Mouse (Mus musculus) limb, embryonic 12.5 days (tissue): ENCODE data around the gene Kcna2. TPM values are rescaled to one million over a fixed set of nuclear protein-coding genes. Genes with fewer than 3 reads are reported as not detected.

Source experiments
- ATAC-seq: fragments of 200-750 bp; cut with Nextera tagmentation; 2 replicates; pipeline ENCODE4 v1.8.0; 2017; ENCODE audit warnings: low read depth, moderate TSS enrichment; ENCODE audit not compliant: insufficient number of reproducible peaks, insufficient read depth, low FRiP score, low TSS enrichment
- H3K27ac ChIP-seq: fragments of 300-500 bp; sonication (generic); 2 replicates; pipeline ENCODE4 v1.5.1; 2016; ENCODE audit warnings: mild to moderate bottlenecking, moderate library complexity
- H3K27me3 ChIP-seq: fragments of 300-500 bp; sonication (generic); 2 replicates; pipeline ENCODE4 v1.6.1; 2016; ENCODE audit warnings: mild to moderate bottlenecking, moderate library complexity
- H3K36me3 ChIP-seq: fragments of 300-500 bp; sonication (generic); 2 replicates; pipeline ENCODE4 v1.6.1; 2016; ENCODE audit warnings: mild to moderate bottlenecking, moderate library complexity
- H3K4me1 ChIP-seq: fragments of 300-500 bp; sonication (generic); replicated peaks from 2 replicates; pipeline ENCODE4 v1.6.1; 2016
- H3K4me2 ChIP-seq: fragments of 300-500 bp; sonication (generic); 2 replicates; pipeline ENCODE4 v1.6.1; 2016; ENCODE audit warnings: mild to moderate bottlenecking, moderate library complexity
- H3K4me3 ChIP-seq: fragments of 300-500 bp; sonication (generic); replicated peaks from 2 replicates; pipeline ENCODE4 v1.5.1; 2016; ENCODE audit warnings: mild to moderate bottlenecking
- H3K9ac ChIP-seq: fragments of 300-500 bp; sonication (generic); replicated peaks from 2 replicates; pipeline ENCODE4 v1.6.1; 2016; ENCODE audit warnings: mild to moderate bottlenecking, moderate library complexity
- H3K9me3 ChIP-seq: fragments of 300-500 bp; sonication (generic); 2 replicates; pipeline ENCODE4 v1.6.1; 2016; ENCODE audit warnings: mild to moderate bottlenecking, moderate library complexity
- WGBS: fragments of 180-500 bp; shearing (Covaris S2); methylation state at CpG from one replicate; pipeline ENCODE4 v1.1.7; 2016; 5-methylcytosine and 5-hydroxymethylcytosine counted together
- polyA plus RNA-seq: library from polyadenylated mRNA; unstranded; fragments of >200 nt; fragmentation: Nextera tagmentation; extraction: Ambion mirVana; gene quantifications from 2 replicates; pipeline ENCODE4 v1.2.1, GENCODE M21; 2016

Gene Kcna2
- polyA plus RNA-seq, 1 experiment from 2014 or later, result 0.03 TPM

- H3K36me3 ChIP-seq, result no peaks in the 10 kb centered on the region
- peaks cover 19% of the 10 kb centered on the region for H3K4me1 ChIP-seq
- peak; percentile 67 for ATAC-seq
- peak overlapping the region; percentile 97 for H3K4me2 ChIP-seq
- peaks cover 79% of the 10 kb centered on the region for H3K27me3 ChIP-seq
- no peak overlapping the region for H3K27ac ChIP-seq
- no peaks in the 10 kb centered on the region for H3K9me3 ChIP-seq
- H3K9ac ChIP-seq, result peak overlapping the region; percentile 57
- peak overlapping the region; percentile 55 for H3K4me3 ChIP-seq
- under 1% methylated on average over 53 of the region's 53 CpGs for WGBS
Measured at GRCm38 (mm10) chr3:107101787-107102651, 1.1 kb downstream of the Kcna2 start.

DNA sequence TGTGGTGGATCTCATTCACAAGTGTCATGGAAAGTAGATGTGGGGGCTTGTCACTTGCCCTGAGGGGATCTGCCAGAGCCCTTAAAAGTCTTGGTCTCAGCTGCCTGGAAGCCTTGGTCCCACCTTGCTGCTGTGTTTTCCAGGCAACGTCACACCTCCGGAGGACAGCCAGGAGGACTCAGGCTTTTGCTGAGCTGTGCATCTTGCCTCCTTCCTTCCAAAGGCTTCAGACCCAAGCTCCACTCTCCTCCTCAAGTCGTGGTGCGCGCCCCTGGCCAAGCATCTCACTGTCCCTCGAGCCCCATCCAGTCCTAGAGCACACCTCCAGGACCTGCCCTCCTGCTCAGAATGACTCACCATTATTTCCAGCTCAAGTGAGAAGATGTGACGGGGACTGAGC is 2.1 kb downstream of the Kcna2 start:
- Histone ChIP-seq H3K36me3 (no peaks in the 10 kb centered on the region), H3K4me2 (0 out of 2 replicates have a peak overlapping the region, but pooled peaks have one; percentile 97), H3K27ac (no peak overlapping the region), H3K9me3 (no peaks in the 10 kb centered on the region), H3K4me3 (no peak overlapping the region), H3K4me1 (peaks cover 19% of the 10 kb centered on the region), H3K9ac (no peak overlapping the region), H3K27me3 (peaks cover 73% of the 10 kb centered on the region)
- 60% methylated on average over 7 of the region's 7 CpGs for WGBS
- ATAC-seq, result no peak

DNA sequence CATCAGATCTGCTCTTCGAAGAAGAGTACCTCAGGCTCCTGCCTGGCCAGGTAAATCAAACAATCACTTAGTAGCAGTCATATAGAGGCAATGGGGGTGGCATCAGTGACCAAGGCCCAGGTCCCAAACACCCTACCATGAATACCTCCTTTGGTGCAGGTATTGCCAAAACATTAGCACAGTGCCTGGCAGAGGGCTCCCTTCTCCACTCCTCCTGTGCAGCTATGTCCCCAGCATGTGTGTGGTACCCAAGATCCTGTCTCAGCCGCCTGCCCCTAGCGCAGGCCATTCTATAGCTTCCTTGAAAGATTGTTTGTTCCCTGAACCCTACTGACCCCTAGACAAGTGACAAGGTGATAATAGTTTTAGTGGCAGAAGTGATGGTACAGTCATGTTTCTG is 2.5 kb downstream of the Kcna2 start:
- no peak for ATAC-seq
- WGBS, result 78% methylated on average over 3 of the region's 3 CpGs
- no peak overlapping the region for H3K4me3 ChIP-seq
- no peak overlapping the region for H3K4me2 ChIP-seq
- no peak overlapping the region for H3K27ac ChIP-seq
- H3K9me3 ChIP-seq, result no peaks in the 10 kb centered on the region
- H3K4me1 ChIP-seq, result peaks cover 19% of the 10 kb centered on the region
- H3K36me3 ChIP-seq, result no peaks in the 10 kb centered on the region
- no peak overlapping the region for H3K9ac ChIP-seq
- peaks cover 69% of the 10 kb centered on the region for H3K27me3 ChIP-seq

GRCm38 (mm10) chr3:107105986-107106385 is 5.0 kb downstream of the Kcna2 start:
- H3K9me3 ChIP-seq, result no peaks in the 10 kb centered on the region
- WGBS, result 79% methylated on average over 6 of the region's 6 CpGs
- peaks cover 45% of the 10 kb centered on the region for H3K27me3 ChIP-seq
- peaks cover 17% of the 10 kb centered on the region for H3K4me1 ChIP-seq
- no peak overlapping the region for H3K4me2 ChIP-seq
- H3K4me3 ChIP-seq, result no peak overlapping the region
- H3K36me3 ChIP-seq, result no peaks in the 10 kb centered on the region
- no peak overlapping the region for H3K27ac ChIP-seq
- no peak overlapping the region for H3K9ac ChIP-seq
- no peak for ATAC-seq

GRCm38 (mm10) chr3:107112498-107112897 is 11.6 kb downstream of the Kcna2 start:
- no peak overlapping the region for H3K4me3 ChIP-seq
- no peaks in the 10 kb centered on the region for H3K36me3 ChIP-seq
- no peak overlapping the region for H3K27ac ChIP-seq
- no peaks in the 10 kb centered on the region for H3K9me3 ChIP-seq
- H3K9ac ChIP-seq, result no peak overlapping the region
- no peak for ATAC-seq
- H3K4me1 ChIP-seq, result no peaks in the 10 kb centered on the region
- WGBS, result 40% methylated on average over 4 of the region's 4 CpGs
- no peak overlapping the region for H3K4me2 ChIP-seq
- no peaks in the 10 kb centered on the region for H3K27me3 ChIP-seq

DNA sequence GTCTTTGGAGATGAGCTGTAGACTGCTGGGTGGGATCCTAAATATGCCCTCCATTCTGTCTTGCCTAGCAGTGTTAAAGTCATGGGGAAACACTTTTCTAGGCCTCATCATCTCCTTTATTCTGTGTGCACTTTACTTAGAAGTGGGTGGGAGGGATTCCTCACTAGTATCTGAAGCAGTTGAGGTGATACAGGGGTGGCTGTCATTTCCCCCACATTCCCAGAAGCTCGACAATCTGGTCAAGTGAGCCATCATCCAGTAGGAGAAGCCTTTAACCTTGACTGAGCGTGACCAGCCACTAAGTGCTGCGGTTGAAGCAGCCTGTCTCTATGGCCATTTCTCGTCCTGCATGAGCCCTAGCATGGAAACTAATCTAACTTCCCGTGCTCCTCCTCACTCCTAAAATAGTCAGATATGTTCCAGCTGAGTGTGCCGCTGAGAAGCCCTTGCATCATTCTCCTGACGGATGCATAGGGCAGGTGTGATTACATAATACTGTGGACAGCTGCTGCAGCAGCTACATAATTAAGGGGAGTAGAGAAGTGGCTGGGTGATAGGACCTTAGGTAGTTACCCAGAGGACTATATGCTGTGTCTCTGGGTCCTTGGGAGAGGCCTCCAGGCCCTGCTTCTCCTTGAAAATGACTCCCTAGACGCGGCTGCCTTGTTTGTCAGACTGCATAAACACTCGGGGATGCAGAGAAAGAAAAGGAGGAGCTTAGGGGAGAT is 12.2 kb downstream of the Kcna2 start:
- no peak overlapping the region for H3K4me3 ChIP-seq
- no peaks in the 10 kb centered on the region for H3K36me3 ChIP-seq
- no peaks in the 10 kb centered on the region for H3K4me1 ChIP-seq
- H3K27me3 ChIP-seq, result no peaks in the 10 kb centered on the region
- WGBS, result 74% methylated on average over 10 of the region's 10 CpGs
- ATAC-seq, result no peak
- no peak overlapping the region for H3K9ac ChIP-seq
- no peaks in the 10 kb centered on the region for H3K9me3 ChIP-seq
- H3K4me2 ChIP-seq, result no peak overlapping the region
- H3K27ac ChIP-seq, result no peak overlapping the region

DNA sequence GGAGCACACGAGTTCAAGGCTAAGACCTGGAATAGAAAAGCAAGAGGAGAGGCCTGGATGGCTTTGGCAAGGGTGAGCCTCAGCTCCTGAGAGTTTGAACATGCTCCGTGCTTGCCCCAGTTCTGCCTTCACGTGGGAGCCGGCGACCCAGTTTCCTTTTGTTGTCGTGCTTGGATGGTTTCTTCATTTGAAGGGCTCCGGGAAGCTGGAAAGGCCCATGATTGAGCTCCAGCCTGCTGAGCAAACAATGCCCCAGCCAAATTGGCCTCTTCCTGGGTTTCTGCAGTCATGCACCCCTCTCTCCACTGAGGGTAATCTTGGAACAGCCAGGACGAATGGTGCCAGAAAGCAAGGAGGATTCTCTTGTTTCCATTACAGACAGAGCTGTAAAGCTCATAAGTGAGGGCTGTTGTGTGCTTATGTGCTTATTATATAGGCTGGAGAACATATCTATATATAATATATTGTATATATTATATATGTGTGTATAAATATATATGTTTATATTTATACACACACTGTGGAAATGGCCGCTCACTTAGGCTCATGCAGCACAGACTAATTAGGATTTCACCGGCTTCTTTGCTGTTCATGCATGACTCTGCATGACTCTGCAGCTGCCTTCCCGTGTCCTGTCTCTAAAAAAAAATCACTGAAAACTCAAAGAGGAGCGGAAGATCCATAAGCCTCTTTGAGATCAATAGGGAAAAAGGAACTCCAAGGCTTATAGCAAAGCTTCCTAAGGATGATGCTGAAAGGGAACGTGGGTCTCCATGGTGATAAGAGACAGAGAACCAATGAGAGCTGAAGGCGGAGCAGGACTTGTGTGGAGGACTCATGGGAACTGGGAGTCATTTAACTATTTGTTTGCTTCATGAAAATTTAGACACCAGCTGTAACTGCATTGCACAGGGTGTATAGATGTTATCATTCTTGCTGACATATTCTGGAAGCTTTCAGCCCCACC is 13.1 kb downstream of the Kcna2 start:
- Histone ChIP-seq H3K4me3 (no peak overlapping the region), H3K36me3 (no peaks in the 10 kb centered on the region), H3K4me2 (no peak overlapping the region), H3K9ac (no peak overlapping the region), H3K9me3 (no peaks in the 10 kb centered on the region), H3K27me3 (no peaks in the 10 kb centered on the region), H3K27ac (no peak overlapping the region), H3K4me1 (no peaks in the 10 kb centered on the region)
- WGBS, result 72% methylated on average over 14 of the region's 14 CpGs
- ATAC-seq, result no peak

DNA sequence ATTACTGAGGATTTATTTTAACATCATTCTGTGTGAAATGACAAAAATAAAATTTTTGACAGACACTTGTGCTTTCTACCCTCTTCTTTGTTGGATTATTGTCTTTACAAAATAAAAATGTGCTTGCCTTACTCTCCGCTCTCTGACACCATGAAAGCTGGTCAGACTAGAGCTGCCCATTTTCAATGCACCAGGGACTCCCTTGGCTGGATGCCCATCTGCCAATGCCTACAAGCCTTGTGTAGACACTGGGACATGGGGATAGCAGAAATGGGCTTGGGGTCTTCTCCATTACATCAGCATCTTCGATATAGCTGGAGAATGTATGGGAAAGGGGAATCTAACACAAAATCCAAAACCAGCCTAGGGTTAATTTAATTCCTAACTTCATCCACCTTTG is 14.0 kb downstream of the Kcna2 start:
- no peaks in the 10 kb centered on the region for H3K27me3 ChIP-seq
- H3K9ac ChIP-seq, result no peak overlapping the region
- 87% methylated on average over 2 of the region's 2 CpGs for WGBS
- no peaks in the 10 kb centered on the region for H3K4me1 ChIP-seq
- no peak overlapping the region for H3K27ac ChIP-seq
- no peaks in the 10 kb centered on the region for H3K36me3 ChIP-seq
- no peak overlapping the region for H3K4me3 ChIP-seq
- no peaks in the 10 kb centered on the region for H3K9me3 ChIP-seq
- no peak overlapping the region for H3K4me2 ChIP-seq
- ATAC-seq, result no peak

GRCm38 (mm10) chr3:107115746-107116145 is 14.8 kb downstream of the Kcna2 start:
- H3K9ac ChIP-seq, result no peak overlapping the region
- no peak for ATAC-seq
- no peak overlapping the region for H3K4me2 ChIP-seq
- no peaks in the 10 kb centered on the region for H3K4me1 ChIP-seq
- 72% methylated on average over 2 of the region's 2 CpGs for WGBS
- no peak overlapping the region for H3K27ac ChIP-seq
- no peaks in the 10 kb centered on the region for H3K27me3 ChIP-seq
- no peak overlapping the region for H3K4me3 ChIP-seq
- H3K9me3 ChIP-seq, result no peaks in the 10 kb centered on the region
- H3K36me3 ChIP-seq, result no peaks in the 10 kb centered on the region

GRCm38 (mm10) chr3:107119864-107120564 is 19.1 kb downstream of the Kcna2 start:
- H3K27me3 ChIP-seq, result no peaks in the 10 kb centered on the region
- no peak overlapping the region for H3K4me2 ChIP-seq
- no peak for ATAC-seq
- H3K9ac ChIP-seq, result no peak overlapping the region
- H3K4me3 ChIP-seq, result no peak overlapping the region
- no peaks in the 10 kb centered on the region for H3K9me3 ChIP-seq
- no peaks in the 10 kb centered on the region for H3K4me1 ChIP-seq
- H3K27ac ChIP-seq, result no peak overlapping the region
- 89% methylated on average over 2 of the region's 2 CpGs for WGBS
- H3K36me3 ChIP-seq, result no peaks in the 10 kb centered on the region
